Comparison of ENCODE assay signal across 7 mouse cellular contexts in the genomic region with DNA sequence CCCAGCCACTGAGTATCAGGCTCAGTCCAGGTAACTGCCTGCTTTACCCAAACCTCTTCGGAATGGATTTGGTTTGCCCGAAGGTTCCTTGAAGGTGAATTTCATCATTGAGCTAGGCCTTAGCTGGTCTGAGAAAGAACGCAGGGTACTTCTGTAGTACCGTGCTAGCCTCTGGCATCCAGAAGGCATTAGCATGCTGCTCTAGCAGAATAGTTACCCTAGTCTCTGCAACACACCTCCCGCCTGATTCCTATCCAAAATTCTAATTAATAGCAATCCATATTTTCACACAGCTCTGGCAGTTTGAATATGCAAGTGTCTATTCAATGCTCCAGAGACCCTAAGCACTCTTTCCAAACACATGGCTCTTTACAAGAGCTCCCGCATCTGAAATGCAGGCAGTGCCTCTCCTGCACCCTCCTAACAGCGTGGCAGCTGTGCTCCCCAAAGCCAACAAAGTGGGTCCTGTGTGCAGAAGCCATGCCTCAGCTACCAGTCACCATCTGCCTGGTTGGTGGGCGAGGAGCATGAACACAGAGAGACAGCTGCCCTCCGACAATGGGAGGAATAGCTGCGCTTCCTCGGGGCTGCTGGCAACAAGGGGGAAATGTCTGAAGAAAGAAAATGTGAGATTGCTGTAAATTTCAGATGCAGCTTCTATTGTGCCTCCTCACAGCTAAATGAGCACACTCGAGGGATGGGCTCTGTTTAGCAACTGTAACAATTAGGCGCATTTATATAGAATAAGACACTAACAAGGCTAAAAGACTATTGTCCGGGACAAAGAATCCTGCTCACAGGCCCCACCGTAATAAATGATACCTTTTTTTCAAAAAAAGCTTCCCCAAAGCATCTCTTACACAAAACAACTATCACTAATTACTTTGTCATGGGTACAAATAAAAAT.
DNase-seq lines count a peak whose midpoint lies in the region; ATAC-seq and TF ChIP-seq lines count a peak whose summit lies in the region.

No protein-coding gene starts in this region.

- H3K9ac ChIP-seq in lung, embryonic 15.5 days, result no peak overlapping the region
- H3K9ac ChIP-seq in lung, postnatal 0 days (replicated peaks; ENCODE audit: low read depth), result no peak overlapping the region
- no peak overlapping the region for H3K9ac ChIP-seq in hindbrain, embryonic 11.5 days (ENCODE audit: low read depth, low read length)
- no peak overlapping the region for H3K9ac ChIP-seq in liver, embryonic 12.5 days

- TF ChIP-seq EP300 in lung, postnatal 0 days (IDR thresholded peaks at IDR 0.05), result no peak

- ATAC-seq in lung, embryonic 15.5 days (ENCODE audit: borderline replicate concordance, extremely low read depth, low FRiP score, low TSS enrichment), result no peak
- no peak for ATAC-seq in lung, postnatal 0 days
- peak; percentile 70 for ATAC-seq in hindbrain, embryonic 11.5 days (ENCODE audit: low FRiP score)
- ATAC-seq in liver, embryonic 12.5 days, result no peak

- peaks cover 11% of the 10 kb centered on the region; the same call in 1 of the 2 replicates for H3K4me1 ChIP-seq in lung, embryonic 15.5 days
- no peaks in the 10 kb centered on the region for H3K4me1 ChIP-seq in lung, postnatal 0 days (ENCODE audit: insufficient read depth, low read depth, low read length)
- no peaks in the 10 kb centered on the region for H3K4me1 ChIP-seq in hindbrain, embryonic 11.5 days (replicated peaks; ENCODE audit: control insufficient read depth, insufficient read depth, low read length)
- H3K4me1 ChIP-seq in liver, embryonic 12.5 days, result 0 out of 2 replicates have a peak, but pooled peaks cover 8% of the 10 kb centered on the region

- no peaks in the 10 kb centered on the region for H3K27me3 ChIP-seq in lung, embryonic 15.5 days
- H3K27me3 ChIP-seq in lung, postnatal 0 days (replicated peaks; ENCODE audit: insufficient read depth, low read length), result no peaks in the 10 kb centered on the region
- no peaks in the 10 kb centered on the region for H3K27me3 ChIP-seq in hindbrain, embryonic 11.5 days (ENCODE audit: control insufficient read depth, insufficient read depth, low read length)
- H3K27me3 ChIP-seq in liver, embryonic 12.5 days (replicated peaks), result 0 out of 2 replicates have a peak, but pooled peaks cover 4% of the 10 kb centered on the region

- DNase-seq in lung, postnatal 0 days (ENCODE audit: low spot score), result no peak
- DNase-seq in hindbrain, embryonic 11.5 days (ENCODE audit: low spot score), result peak; percentile 48
- DNase-seq in layer of hippocampus, postnatal 36 days, result peak; percentile 65 to 73
- DNase-seq in right cerebral cortex, postnatal 25 days, result peak; percentile 6
- DNase-seq in urinary bladder, adult 18-20 months (ENCODE audit: low spot score in 2 of 2), result no peak

- no peak overlapping the region for H3K4me2 ChIP-seq in lung, embryonic 15.5 days
- no peak overlapping the region for H3K4me2 ChIP-seq in lung, postnatal 0 days (replicated peaks; ENCODE audit: low read depth, low read length)
- H3K4me2 ChIP-seq in hindbrain, embryonic 11.5 days (replicated peaks; ENCODE audit: low read depth, low read length), result no peak overlapping the region
- H3K4me2 ChIP-seq in liver, embryonic 12.5 days, result no peak overlapping the region

- no peaks in the 10 kb centered on the region for H3K9me3 ChIP-seq in lung, embryonic 15.5 days
- H3K9me3 ChIP-seq in lung, postnatal 0 days (ENCODE audit: low read length), result no peaks in the 10 kb centered on the region
- H3K9me3 ChIP-seq in hindbrain, embryonic 11.5 days (ENCODE audit: control insufficient read depth, low read length), result no peaks in the 10 kb centered on the region
- no peaks in the 10 kb centered on the region for H3K9me3 ChIP-seq in liver, embryonic 12.5 days (replicated peaks)

- 69% methylated on average over 15 of the region's 15 CpGs for WGBS in lung, embryonic 15.5 days
- 75% methylated on average over 15 of the region's 15 CpGs for WGBS in lung, postnatal 0 days
- WGBS in hindbrain, embryonic 11.5 days, result 62% methylated on average over 15 of the region's 15 CpGs
- whole genome bisulfite sequencing in liver, embryonic 12.5 days (ENCODE audit: insufficient replicate concordance), result 74% methylated on average over 15 of the region's 15 CpGs

- no peaks in the 10 kb centered on the region for H3K36me3 ChIP-seq in lung, embryonic 15.5 days
- H3K36me3 ChIP-seq in lung, postnatal 0 days (ENCODE audit: insufficient read depth, low read length), result no peaks in the 10 kb centered on the region
- H3K36me3 ChIP-seq in hindbrain, embryonic 11.5 days (ENCODE audit: control insufficient read depth, insufficient read depth, low read length), result no peaks in the 10 kb centered on the region
- no peaks in the 10 kb centered on the region for H3K36me3 ChIP-seq in liver, embryonic 12.5 days

- H3K27ac ChIP-seq in lung, embryonic 15.5 days, result 0 out of 2 replicates have a peak overlapping the region, but pooled peaks have one; percentile 29
- no peak overlapping the region for H3K27ac ChIP-seq in lung, postnatal 0 days (ENCODE audit: low read length)
- no peak overlapping the region for H3K27ac ChIP-seq in hindbrain, embryonic 11.5 days (ENCODE audit: low read depth, low read length)
- no peak overlapping the region for H3K27ac ChIP-seq in liver, embryonic 12.5 days

- H3K4me3 ChIP-seq in lung, embryonic 15.5 days, result no peak overlapping the region
- H3K4me3 ChIP-seq in lung, postnatal 0 days (ENCODE audit: low read depth, low read length), result no peak overlapping the region
- no peak overlapping the region for H3K4me3 ChIP-seq in hindbrain, embryonic 11.5 days (ENCODE audit: low read depth, low read length)
- H3K4me3 ChIP-seq in liver, embryonic 12.5 days, result no peak overlapping the region

- no peak for TF ChIP-seq CTCF in lung, postnatal 0 days (IDR thresholded peaks at IDR 0.05)

Comparison
In these comparisons a context has a peak if more than half of its experiments do, and no peak if none do; other contexts are left out.
1. DNase-seq: peak in hindbrain, embryonic 11.5 days (single experiment), layer of hippocampus, postnatal 36 days (2 of 2) and right cerebral cortex, postnatal 25 days (single experiment); none in lung, postnatal 0 days (single experiment) and urinary bladder, adult 18-20 months (0 of 2).